Mouse (Mus musculus) CH12.LX (cell line): ENCODE measurements around the gene Rhag.

Experiments used
- CTCF ChIP-seq, 2 experiments: IDR thresholded peaks in 1 of 2; conservative IDR thresholded peaks in 1 of 2; 2 replicates each; pipeline ENCODE4 v1.5.1; 2011 to 2012; ENCODE audit warnings: low read depth in 2 of 2, low read length in 2 of 2, improper control_type of control experiment in 1 of 2, inconsistent platforms in 1 of 2, mild to moderate bottlenecking in 1 of 2, moderate library complexity in 1 of 2
- EP300 ChIP-seq: IDR thresholded peaks from 2 replicates; pipeline ENCODE4 v1.6.1; 2011; ENCODE audit warnings: low read length, improper control_type of control experiment
- HCFC1 ChIP-seq: IDR thresholded peaks from 2 replicates; pipeline ENCODE4 v1.6.1; 2012; ENCODE audit warnings: low read depth, mild to moderate bottlenecking, inconsistent platforms, low read length, improper control_type of control experiment
- POLR2A ChIP-seq: IDR thresholded peaks from 2 replicates; pipeline ENCODE4 v1.6.1; 2011; ENCODE audit warnings: low read depth, mild to moderate bottlenecking, improper control_type of control experiment, low read length
- ZMIZ1 ChIP-seq: IDR thresholded peaks from 2 replicates; pipeline ENCODE4 v1.6.1; 2012; ENCODE audit warnings: low read depth, mild to moderate bottlenecking, inconsistent platforms, low read length, improper control_type of control experiment

GRCm38 (mm10) chr17:40811560-40811959, 634 bp downstream of the Rhag start:
- TF ChIP-seq ZMIZ1 (no peak), HCFC1 (no peak), CTCF (conservative IDR thresholded peaks at IDR 0.05 in 1 of 2, IDR thresholded peaks at IDR 0.05 in 1 of 2; ENCODE audit: low read depth in 2 of 2, low read length in 2 of 2) (no peak), POLR2A (no peak), EP300 (no peak)
